Mouse (Mus musculus): ENCODE results near the gene Rnf144b. TPM values are rescaled to one million over a fixed set of nuclear protein-coding genes. Genes with fewer than 3 reads are reported as not detected.
A peak's percentile ranks its signal among the peaks of the same experiment; 100 is the strongest.

Rnf144b gene
- 10 to 100 TPM; 15.3 to 23.4 TPM for total RNA-seq (2021)

DNA sequence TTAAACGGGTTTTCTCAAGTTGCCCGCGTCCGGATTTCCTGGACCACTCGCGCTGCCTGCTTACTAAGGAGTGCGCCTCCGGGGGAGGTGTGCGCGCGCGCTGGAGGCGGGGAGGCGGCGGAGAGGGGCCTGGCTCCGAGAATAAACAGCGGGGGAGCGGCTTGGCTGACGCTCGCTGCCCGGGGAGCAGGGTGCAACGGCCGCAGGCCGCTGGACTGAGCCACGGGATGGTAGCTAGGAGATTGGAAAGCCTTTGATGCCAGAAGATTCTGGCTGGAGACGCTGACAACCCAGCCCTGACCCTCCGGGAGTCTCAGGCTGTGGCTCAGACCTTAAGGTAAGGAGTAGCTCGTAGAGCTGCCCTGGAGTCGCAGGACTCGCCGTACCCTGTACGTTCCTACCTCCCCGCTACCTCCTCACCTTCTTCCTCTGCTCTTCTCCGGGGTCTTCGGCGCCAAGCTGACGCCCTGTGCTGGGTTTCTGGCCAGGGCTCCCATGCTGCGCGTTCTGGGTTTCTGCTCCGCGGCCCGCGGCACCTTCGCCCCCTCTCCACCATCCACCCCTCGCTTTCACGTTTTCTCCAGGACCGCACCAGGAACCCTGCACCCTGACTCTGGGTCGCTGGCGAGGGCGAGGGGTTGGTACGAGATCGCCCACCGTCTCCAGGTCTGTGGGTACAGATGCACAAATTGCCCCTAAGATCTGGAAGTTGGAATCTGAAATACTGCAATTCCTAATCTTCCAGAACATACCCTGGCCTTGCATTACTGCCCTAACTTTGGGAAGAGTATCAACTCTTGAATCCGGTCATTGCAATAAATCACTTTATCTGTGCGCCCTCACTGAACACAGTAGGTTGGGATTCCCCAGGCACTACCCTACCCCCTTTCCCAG is at the start of gene Rnf144b:
TSS of gene Rnf144b (plus strand) at position 120 of the 894 bp plus-strand sequence.
- intact Hi-C loops (cut with DNase I): no loop called here
- peak; percentile 56 for DNase-seq

DNA sequence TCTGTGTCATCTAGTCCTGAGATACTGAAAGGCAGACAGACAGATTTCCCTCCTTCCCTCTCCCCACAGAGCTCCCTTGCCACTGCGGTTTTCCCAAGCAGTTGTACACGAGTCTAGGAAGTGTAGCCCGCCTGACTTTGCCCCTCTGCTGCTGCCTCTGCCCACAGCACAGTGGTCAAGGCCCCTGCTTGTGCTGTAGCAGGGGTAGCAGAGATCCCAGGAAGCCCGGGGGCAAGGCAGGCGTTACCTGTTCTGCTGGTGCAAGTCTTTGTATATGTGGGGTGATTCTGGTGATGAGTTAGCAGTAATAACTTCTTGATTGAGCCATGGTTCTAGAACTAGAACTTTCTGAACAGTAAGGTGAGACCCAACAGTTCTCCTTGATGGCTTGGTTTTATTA is 46.3 kb upstream of the Rnf144b start:
- intact Hi-C loops (cut with DNase I): no loop called here

DNA sequence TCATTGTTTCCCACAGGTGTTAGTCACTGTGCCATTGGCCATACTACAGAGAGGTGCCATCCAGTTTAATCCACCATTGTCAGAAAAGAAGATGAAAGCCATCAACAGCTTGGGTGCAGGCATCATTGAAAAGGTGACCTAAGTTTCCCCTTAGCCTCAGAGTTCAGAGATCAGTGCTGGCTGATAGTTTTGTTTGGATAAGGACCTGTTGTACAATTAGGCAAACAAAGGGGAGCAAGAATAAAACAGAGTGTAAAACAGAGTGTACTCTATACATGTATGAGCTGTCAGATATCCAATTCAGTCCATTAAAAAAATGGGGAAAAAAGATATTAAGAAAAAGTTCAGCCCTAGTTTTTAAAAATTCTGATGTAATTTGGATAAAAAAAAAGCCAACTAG is 45.1 kb upstream of the Rnf144b start:
- intact Hi-C loops (cut with DNase I): no loop called here
- DNase-seq: no peak

More for the DNA sequence above, 46.3 kb upstream of the Rnf144b start:
- no peak for DNase-seq

DNA sequence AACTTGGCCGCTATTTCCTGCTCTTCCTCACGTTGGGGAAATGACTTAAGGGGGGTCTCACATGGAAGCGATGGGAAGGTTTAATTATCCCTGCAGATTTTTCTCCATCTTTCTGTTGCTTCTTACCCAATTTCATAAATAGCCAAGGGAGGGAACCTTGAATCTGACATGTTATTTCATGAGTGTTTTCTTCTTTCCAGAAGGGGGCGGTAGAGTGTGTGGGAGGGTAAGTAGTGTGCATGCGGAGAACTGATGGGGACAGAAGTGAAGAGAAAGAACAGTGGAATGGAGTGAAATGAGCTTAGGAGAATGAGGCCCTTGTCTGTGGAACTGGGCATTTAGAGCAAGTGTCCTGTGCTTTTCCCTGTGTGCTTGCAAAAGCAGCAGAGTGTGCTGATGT is 43.7 kb upstream of the Rnf144b start:
- intact Hi-C loops (cut with DNase I): no loop called here
- no peak for DNase-seq

DNA sequence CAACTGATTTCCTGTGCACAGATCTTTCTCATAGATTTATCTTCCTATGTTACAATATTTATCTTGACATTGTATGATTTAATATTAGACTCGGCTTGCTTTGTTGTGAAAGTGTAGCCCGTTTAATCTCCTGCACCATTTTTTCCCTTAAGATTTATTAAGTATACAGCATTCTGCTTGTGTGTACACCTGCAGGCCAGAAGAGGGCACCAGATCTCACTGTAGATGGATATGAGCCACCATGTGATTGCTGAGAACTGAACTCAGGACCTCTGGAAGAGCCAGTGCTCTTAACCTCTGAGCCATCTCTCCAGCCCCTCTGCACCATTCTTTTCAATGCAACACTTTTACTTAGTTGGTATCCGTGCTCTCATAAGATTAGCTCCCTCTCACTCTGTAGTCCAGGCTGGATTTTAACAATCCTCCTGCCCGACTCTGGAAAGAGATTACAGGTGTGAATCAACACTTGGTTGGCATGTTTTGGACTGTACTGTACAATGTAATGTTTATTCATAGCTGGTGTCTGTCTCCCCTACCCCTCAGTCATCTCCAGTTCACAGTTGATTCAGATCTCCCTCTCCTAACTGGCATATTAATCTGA is 41.5 kb upstream of the Rnf144b start:
- intact Hi-C loops (cut with DNase I): no loop called here
- DNase-seq: no peak

DNA sequence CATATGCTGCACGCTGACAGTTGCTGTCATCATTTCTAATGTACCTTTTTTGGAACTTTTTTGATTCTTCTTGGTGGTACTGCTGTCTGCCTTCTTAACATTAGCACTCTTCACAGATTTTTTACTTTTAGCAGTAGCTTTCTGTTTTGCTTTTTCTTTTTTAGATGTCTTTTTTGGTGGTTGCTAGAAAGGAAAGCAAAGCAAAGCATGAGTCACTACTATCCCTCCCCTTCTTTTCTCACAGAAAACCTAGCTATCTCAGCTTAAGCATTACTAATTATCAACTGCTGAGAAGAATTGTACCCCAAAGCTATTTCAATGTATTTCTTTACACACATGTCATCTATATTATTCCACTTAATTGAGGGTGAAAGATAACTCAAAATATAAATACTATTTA is 34.0 kb upstream of the Rnf144b start:
- intact Hi-C loops (cut with DNase I): no loop called here
- no peak for DNase-seq

DNA sequence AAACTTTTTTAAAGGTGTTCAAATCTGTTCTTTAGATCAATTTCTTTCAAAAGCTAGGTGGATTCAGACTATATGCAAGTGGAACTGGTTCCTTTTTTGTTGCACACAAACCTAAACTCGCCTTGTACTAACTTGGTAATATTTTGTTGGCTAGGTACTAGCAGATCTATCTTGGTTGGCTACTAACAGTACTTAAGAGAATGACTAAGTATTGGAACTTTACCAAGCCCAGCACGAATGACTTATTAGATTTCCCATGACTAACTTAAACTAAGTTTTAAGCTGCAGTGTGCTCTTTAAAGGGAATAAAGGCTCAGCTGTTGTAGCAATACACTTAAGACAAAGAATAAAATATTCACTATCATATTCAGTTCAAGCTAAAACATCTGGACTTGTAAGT is 33.2 kb upstream of the Rnf144b start:
- intact Hi-C loops (cut with DNase I): no loop called here
- no peak for DNase-seq

DNA sequence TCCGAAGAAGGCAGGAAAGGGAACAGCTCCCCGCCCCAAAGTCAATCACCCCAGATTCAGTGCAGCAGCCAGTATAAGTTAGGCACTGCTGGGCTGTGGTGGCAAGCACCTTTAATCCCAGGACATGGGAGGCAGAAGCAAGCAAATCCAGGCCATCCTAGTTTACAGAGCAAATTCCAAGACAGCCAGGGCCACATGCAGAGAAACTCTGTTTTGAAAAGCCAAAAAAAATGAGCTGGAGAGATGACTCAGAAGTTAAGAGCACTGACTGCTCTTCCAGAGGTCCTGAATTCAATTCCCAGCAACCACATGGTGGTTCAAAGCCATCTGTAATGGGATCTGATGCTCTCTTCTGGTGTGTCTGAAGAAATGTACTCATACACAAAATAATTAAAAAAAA is 28.7 kb upstream of the Rnf144b start:
- DNase-seq: no peak
- intact Hi-C loops (cut with DNase I): no loop called here

DNA sequence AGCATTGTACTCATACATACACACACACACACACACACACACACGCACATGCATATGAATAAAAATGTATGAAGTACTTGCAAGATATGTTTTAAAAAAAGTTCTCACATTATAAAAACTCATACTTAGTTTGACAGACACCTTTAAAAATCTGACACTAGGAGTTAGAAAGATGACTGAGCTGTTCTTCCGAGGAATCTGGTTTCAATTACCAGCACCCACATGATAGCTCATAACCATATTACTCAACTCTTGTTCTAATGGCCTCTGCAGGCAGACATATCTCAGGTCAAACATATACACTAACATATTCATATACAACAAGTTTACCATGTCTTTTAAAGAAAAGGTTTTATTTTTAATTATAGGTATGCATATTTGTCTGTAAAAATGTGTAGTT is 25.9 kb upstream of the Rnf144b start:
- no peak for DNase-seq
- intact Hi-C loops (cut with DNase I): no loop called here

DNA sequence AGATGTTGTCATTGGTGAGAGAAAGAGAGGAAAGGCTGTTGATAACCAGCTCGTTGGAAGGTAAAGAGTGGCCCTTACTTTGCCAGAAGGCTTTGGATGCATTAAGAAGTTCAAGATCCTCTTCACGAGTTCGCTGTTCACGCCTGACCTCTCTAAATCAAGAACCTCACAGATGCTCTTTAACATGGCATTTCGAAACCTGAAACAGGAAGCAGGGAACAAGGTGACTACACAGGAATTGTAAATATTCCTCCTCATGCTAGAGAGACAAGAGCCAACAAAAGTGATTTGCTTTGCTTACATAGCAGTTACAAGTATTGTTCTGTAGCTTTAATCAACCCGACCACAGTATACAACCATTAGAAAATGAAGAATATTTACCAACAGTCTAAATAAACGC is 23.2 kb upstream of the Rnf144b start:
- no peak for DNase-seq
- intact Hi-C loops (cut with DNase I): no loop called here

DNA sequence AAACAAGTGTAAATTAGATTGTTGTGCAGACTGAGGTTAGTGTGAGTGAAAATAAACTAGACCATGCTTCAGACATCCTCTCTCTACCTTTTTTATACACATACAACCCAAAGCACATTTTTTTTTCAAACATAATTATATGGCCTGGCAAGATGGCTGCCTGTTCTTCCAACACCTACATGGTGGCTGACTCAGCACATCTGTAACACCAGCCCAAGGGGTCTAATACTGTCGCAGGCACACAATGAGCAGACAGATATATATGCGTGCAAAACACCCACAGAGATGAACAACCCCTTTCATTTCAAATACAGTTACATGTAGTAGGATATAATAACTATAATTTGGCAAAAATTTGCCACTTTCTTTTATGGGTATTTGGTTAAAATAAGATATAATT is 21.9 kb upstream of the Rnf144b start:
- no peak for DNase-seq
- intact Hi-C loops (cut with DNase I): no loop called here

DNA sequence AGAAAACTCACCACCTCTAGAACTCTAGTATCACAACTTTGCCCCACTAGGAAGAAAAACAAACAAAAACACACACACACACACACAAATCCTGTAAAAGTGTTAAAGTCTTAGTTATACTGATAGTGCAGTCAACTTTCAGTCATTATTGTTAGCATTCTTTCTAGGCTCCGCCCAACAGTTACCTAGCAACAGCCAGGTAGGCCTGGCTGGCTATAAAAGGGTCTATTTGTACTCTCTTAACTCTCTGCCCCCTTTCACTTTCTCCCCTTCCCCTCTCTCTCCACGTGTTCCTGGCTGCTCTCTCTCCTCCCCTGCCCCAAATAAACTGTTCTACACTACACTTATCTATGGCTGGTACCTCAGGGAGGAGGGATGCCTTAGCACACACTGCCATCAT is 18.3 kb upstream of the Rnf144b start:
- intact Hi-C loops (cut with DNase I): no loop called here
- DNase-seq: no peak

DNA sequence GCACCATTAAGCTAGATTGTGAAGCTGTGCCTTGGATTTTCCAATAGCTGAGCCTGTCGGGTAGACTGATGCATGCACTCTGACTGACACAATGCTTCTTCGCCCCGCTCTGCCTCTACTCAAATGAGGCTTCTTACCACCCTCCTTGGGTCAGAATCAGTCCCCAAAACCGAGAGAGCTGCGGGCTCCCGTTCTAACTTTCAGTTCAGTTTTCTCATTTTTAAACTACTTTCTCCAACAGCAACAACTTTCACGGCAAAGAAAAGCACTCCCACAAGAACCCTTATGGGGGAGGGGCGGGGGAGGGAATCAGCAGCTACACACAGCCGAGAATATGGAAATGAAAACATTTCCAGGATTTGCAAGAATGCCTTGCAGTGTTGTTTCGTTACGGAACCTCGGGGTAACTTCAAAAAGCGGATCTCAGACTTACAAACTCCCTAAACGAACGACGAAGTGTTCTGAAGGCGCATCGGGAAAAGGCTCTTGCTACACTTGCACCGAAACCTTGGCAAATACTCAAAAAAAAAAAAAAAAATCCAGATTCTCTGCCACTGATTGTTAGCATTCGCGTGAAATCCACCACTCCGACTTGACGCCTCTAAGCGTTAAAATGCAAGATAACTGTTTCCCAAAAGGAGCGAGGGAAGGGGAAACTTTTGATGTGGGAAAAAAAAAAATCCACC is 17.5 kb upstream of the Rnf144b start:
- peak; percentile 42 to 54 for DNase-seq
- intact Hi-C loops (cut with DNase I): no loop called here

DNA sequence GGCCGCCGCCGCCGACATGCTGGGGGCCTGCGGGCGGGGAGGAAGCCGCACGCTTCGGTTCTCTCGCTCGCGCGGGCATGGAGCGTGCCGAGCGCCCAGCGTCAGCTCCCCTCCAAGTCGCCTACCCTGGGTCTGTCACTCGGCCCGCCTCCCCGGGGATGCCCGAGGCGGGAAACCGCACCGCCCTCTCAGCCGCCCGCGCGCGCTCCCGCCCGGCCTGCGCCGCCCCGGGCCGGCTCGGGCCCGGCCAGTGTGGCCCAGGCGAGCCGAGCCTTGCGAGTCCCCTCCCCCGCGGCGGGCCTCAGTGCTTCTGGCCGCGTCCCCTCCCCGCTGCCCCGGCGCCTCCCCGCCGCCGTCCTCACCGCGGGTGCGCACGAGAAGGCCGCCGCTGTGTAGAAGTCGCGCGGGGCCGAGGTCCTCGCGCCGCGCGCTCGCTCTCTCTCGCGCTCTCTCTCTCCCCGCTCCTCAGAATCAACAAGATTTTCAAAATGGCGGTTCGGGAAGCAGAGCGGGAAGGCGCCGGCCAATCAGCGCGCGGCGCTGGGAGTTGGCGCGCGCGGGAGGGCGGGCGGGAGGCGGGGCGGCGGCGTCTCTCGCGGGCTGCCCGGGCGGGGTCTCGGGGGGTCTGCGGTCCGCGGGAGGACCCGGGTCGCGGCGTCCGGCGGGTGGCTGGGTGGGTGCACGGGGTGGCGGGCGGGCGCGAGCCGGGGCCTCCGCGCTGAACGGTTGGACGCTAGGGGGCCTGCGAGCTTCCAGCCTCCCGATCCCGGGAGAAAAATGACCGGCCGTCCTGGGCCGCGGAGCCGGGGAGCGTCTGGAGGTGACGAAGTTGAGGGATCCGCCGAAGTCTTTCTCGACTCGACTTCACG is 16.5 kb upstream of the Rnf144b start, which contains the start of gene Dek:
TSS of gene Dek (minus strand) at position 491 of the 869 bp plus-strand sequence.
- intact Hi-C loops (cut with DNase I): no loop called here

DNA sequence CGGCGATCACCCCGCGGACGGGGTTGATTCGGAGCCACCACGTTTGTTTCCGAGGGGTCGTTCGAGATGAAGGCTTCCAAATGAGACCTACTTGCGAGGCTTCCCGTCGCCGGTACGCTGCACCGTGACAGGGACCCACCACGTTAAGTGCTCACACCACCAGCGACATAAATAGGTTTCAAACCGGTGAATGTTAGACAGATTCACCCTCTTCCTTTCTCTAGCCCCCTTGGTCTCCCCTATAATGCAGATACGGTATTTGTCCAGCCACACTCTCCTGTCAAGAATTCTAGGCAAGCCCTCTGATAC is 15.9 kb upstream of the Rnf144b start:
- DNase-seq: no peak
- intact Hi-C loops (cut with DNase I): no loop called here

More for the DNA sequence above, 16.5 kb upstream of the Rnf144b start, which contains the start of gene Dek:
- peak; percentile 89 to 92 for DNase-seq

DNA sequence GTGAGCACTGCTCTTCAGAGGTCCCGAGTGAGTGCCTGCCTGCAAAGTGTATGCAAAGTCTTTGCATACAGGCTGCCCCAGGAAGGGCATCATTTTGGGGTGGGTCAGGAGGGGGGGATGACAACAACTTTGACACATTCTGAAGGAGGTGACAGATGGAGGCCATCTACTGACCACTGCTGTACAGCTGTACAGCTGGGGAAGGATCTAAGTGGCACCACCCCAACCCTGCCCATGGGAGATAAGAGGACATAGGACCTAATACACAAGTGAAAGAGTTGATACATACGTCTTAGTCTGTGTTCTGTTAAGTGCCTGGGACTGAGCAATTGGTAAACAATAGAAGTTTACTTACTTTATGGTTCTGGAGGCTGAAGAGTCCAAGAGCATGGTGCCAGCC is 13.2 kb upstream of the Rnf144b start:
- intact Hi-C loops (cut with DNase I): no loop called here
- no peak for DNase-seq

DNA sequence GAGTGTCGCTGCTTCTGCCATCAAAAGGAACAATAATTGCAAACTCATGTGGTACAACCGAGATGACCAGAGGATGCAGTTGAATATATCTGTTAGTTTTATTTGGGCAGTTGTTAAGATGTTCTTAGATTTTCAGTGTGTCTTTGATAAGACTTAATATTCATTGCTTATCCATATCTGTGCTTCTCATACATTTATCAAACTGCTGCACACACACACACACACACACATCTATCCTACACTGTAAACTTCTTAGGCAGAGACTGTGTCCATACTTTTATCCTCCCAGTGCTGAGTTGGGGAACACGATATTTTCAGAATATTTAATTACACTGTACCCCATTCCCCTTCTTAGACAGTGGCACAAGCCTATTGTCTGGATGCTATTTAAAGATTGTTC is 11.3 kb upstream of the Rnf144b start:
- intact Hi-C loops (cut with DNase I): no loop called here
- no peak for DNase-seq

DNA sequence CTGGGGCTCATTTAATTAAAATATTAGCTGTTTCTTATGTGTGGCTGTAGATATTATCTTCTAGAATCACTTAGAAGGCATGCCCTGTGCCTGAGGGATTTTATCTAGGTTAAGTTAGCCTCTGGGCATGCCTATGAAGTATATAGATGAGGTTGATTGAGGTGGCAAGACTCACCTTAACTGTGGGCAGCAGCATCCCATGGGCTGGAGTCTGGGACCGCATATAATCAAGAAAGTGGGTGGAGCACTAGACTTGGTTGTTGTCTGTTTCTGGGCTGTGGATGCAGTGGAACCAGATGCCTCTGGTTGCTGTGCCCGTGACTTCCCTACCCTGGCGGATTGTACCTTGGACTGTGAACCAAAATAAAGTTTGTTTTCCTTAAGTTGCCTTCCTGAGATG is 10.4 kb upstream of the Rnf144b start:
- intact Hi-C loops (cut with DNase I): no loop called here
- DNase-seq: no peak

DNA sequence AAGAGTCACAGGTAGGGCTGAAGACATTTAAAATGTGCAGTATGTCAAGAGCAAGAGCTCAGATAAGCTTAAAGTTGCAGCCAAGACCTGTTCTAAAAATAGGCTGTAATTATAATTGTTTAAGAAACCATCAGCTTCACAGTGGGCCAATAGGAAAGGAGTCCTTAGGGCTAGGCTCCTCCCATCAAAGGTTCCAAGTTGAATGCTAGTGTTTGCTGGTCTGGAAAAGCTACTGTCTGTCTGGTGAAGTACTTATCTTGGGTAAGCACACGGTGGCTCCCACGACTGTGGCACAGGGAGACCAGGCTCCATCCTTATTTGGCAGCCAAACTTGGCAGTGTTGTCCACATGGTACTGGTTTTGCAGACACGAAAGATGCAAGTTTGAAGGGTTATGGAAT is 9.5 kb upstream of the Rnf144b start:
- intact Hi-C loops (cut with DNase I): no loop called here
- no peak for DNase-seq

DNA sequence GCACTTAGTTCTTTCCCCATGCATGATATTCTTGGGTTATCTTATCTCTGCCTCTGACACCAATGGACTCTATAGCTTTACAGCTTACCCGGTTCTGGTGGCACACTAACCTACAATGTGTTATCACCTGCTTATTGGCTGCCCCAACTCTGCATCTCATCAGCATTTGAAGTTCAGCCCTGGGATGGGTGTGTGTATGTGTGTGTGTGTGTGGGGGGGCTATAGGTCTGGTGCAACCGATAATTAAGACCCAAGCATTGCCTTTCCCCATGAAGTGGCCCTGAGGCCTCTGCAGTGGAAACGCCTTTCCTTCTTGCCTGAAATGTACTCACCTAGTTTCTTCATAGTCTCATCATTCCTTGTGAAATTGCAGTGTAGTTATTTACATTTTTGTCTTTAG is 6.5 kb upstream of the Rnf144b start:
- no peak for DNase-seq
- intact Hi-C loops (cut with DNase I): no loop called here

DNA sequence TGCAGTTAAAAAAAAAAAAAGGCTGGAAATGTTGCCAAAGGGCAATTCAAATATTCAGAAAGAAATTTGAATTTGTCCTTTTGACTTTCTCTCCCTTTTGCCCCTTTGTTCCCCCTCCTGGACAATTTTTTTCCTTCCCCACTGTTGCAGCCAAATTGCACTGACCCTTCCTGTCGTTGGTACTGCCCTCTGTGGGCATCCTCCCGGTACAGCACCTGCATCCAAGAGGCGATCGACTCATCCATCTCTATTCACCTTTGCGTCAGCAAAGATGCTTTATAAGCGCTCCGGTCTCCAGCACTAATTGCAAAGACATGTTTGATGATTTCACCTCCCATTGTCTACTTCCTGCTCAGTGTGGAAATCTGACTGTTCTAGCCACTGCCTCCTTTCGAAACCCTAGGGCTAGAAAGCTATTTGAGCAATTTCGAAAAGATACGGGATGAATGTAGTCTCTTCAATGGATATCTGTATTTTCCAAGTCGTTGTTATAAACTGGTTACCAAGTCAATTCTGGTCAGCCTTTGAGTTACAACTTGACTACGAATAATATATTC is 1.0 kb upstream of the Rnf144b start:
- DNase-seq: no peak
- intact Hi-C loops (cut with DNase I): no loop called here
